In the genomic region with DNA sequence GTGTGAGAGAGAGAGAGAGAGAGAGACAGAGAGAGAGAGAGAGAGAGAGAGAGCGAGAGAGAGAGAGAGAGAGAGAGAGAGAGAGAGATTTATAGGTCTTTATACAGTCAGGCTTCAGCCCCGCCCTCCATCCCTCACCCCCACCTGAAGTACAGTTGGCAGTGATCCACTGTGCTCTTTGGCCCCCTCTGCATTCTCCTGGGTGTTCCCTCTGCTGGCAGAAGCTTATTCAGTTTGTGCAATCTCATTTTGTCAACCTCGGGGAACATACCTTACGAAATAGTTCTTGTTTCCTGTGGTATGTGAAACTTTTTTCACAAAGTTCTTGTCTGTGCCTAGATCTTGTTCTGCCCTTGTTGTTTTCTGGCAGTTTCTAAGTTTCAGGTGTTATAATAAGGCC, we compare ENCODE assay signal across 17 mouse cellular contexts. TPM values are rescaled to one million over a fixed set of nuclear protein-coding genes. Genes with fewer than 3 reads are reported as not detected.
DNase-seq lines count a peak whose midpoint lies in the region; ATAC-seq and TF ChIP-seq lines count a peak whose summit lies in the region.
"Had no signal": no experiment of that assay in that cellular context is flagged by ENCODE, and none has a peak within 500 bp of the region (broad histone marks: within the 10 kb centered on the region; RNA-seq: fewer than 3 reads in every experiment).

No protein-coding gene starts in this region.

- H3K4me3 ChIP-seq in liver, embryonic 11.5 days (ENCODE audit: low read depth, low read length) = no peak overlapping the region
- no peak overlapping the region for H3K4me3 ChIP-seq in intestine, postnatal 0 days (ENCODE audit: low read depth, low read length)
- no peak overlapping the region for H3K4me3 ChIP-seq in liver, postnatal 0 days (ENCODE audit: low read depth, low read length)
- no peak overlapping the region for H3K4me3 ChIP-seq in stomach, embryonic 15.5 days (replicated peaks)
- H3K4me3 ChIP-seq in gastrocnemius, adult 2 months = no peak overlapping the region
- H3K4me3 ChIP-seq: neural tube, embryonic 13.5 days had no signal

- peaks cover 2% of the 10 kb centered on the region; the same call in 1 of the 2 replicates for H3K9me3 ChIP-seq in liver, embryonic 11.5 days (ENCODE audit: control insufficient read depth, low read length)
- H3K9me3 ChIP-seq in intestine, postnatal 0 days (ENCODE audit: control insufficient read depth) = no peaks in the 10 kb centered on the region
- no peaks in the 10 kb centered on the region for H3K9me3 ChIP-seq in liver, postnatal 0 days (ENCODE audit: low read length)
- H3K9me3 ChIP-seq in stomach, embryonic 15.5 days = no peaks in the 10 kb centered on the region
- H3K9me3 ChIP-seq: neural tube, embryonic 13.5 days had no signal

- TF ChIP-seq EP300 in liver, postnatal 0 days (IDR thresholded peaks at IDR 0.05; ENCODE audit: low read depth) = peak; percentile 59; the same call in 1 of the 2 replicates

- peak; percentile 30; the same call in 1 of the 2 replicates for TF ChIP-seq CTCF in intestine, postnatal 0 days (IDR thresholded peaks at IDR 0.05; ENCODE audit: low read depth)
- peak; percentile 42 for TF ChIP-seq CTCF in liver, postnatal 0 days (IDR thresholded peaks at IDR 0.05; ENCODE audit: low read depth)
- no peak for TF ChIP-seq CTCF in gastrocnemius, adult 2 months (IDR thresholded peaks at IDR 0.05)

- no peak overlapping the region for H3K27ac ChIP-seq in liver, embryonic 11.5 days (ENCODE audit: low read depth, low read length)
- H3K27ac ChIP-seq in intestine, postnatal 0 days (ENCODE audit: low read depth, low read length) = no peak overlapping the region
- peak overlapping the region; percentile 70 for H3K27ac ChIP-seq in liver, postnatal 0 days (ENCODE audit: low read depth)
- no peak overlapping the region for H3K27ac ChIP-seq in stomach, embryonic 15.5 days
- H3K27ac ChIP-seq in gastrocnemius, adult 2 months = no peak overlapping the region
- H3K27ac ChIP-seq: neural tube, embryonic 13.5 days had no signal

- 52% methylated on average over 3 of the region's 4 CpGs for WGBS in liver, embryonic 11.5 days
- WGBS in intestine, postnatal 0 days = 39% methylated on average over 3 of the region's 4 CpGs
- WGBS in liver, postnatal 0 days (ENCODE audit: insufficient replicate concordance) = 31% methylated on average over 4 of the region's 4 CpGs
- WGBS in stomach, embryonic 15.5 days = 35% methylated on average over 3 of the region's 4 CpGs

- peak; percentile 30 for DNase-seq in liver
- no peak for DNase-seq in liver, embryonic 11.5 days (ENCODE audit: low spot score)
- peak; percentile 65 for DNase-seq in liver, postnatal 0 days
- DNase-seq in gastrocnemius, postnatal 36 days = no peak
- DNase-seq in gastrocnemius, adult 2 months = no peak
- no peak for DNase-seq in left cerebral cortex, postnatal 25 days (ENCODE audit: low spot score in 2 of 2)
- DNase-seq: cerebellum, adult 9-11 months; thymus, adult 2 months had no signal

- H3K4me2 ChIP-seq in liver, embryonic 11.5 days = no peak overlapping the region
- H3K4me2 ChIP-seq in intestine, postnatal 0 days (replicated peaks; ENCODE audit: low read depth) = no peak overlapping the region
- peak overlapping the region; percentile 27; the same call in 1 of the 2 replicates for H3K4me2 ChIP-seq in liver, postnatal 0 days (ENCODE audit: low read depth, low read length)
- H3K4me2 ChIP-seq in stomach, embryonic 15.5 days = no peak overlapping the region
- H3K4me2 ChIP-seq: neural tube, embryonic 13.5 days had no signal

- no peaks in the 10 kb centered on the region for H3K27me3 ChIP-seq in liver, embryonic 11.5 days (replicated peaks; ENCODE audit: control insufficient read depth, insufficient read depth, low read length)
- no peaks in the 10 kb centered on the region for H3K27me3 ChIP-seq in intestine, postnatal 0 days (replicated peaks; ENCODE audit: control insufficient read depth, insufficient read depth, low read length)
- H3K27me3 ChIP-seq in liver, postnatal 0 days (ENCODE audit: insufficient read depth, low read length) = no peaks in the 10 kb centered on the region
- no peaks in the 10 kb centered on the region for H3K27me3 ChIP-seq in stomach, embryonic 15.5 days (replicated peaks)
- H3K27me3 ChIP-seq: neural tube, embryonic 13.5 days had no signal

- ATAC-seq in liver, embryonic 11.5 days (replicated peaks; ENCODE audit: low FRiP score) = no peak
- ATAC-seq in intestine, postnatal 0 days = no peak
- ATAC-seq in liver, postnatal 0 days = peak; percentile 97
- ATAC-seq in stomach, embryonic 15.5 days (ENCODE audit: insufficient read depth, low FRiP score, low read depth) = peak; percentile 47; the same call in 1 of the 2 replicates

- H3K4me1 ChIP-seq in liver, embryonic 11.5 days (replicated peaks; ENCODE audit: control insufficient read depth, insufficient read depth, low read length) = no peaks in the 10 kb centered on the region
- H3K4me1 ChIP-seq in intestine, postnatal 0 days (replicated peaks; ENCODE audit: control insufficient read depth, insufficient read depth, low read length) = no peaks in the 10 kb centered on the region
- no peaks in the 10 kb centered on the region for H3K4me1 ChIP-seq in liver, postnatal 0 days (ENCODE audit: insufficient read depth)
- H3K4me1 ChIP-seq in stomach, embryonic 15.5 days = no peaks in the 10 kb centered on the region
- H3K4me1 ChIP-seq: neural tube, embryonic 13.5 days had no signal

- no peak overlapping the region for H3K9ac ChIP-seq in liver, embryonic 11.5 days (ENCODE audit: low read depth, low read length)
- H3K9ac ChIP-seq in intestine, postnatal 0 days (ENCODE audit: low read depth, low read length) = no peak overlapping the region
- H3K9ac ChIP-seq in liver, postnatal 0 days (replicated peaks) = no peak overlapping the region
- H3K9ac ChIP-seq in stomach, embryonic 15.5 days = no peak overlapping the region
- H3K9ac ChIP-seq: neural tube, embryonic 13.5 days had no signal

- no peaks in the 10 kb centered on the region for H3K36me3 ChIP-seq in liver, embryonic 11.5 days (ENCODE audit: control insufficient read depth, insufficient read depth, low read length)
- no peaks in the 10 kb centered on the region for H3K36me3 ChIP-seq in intestine, postnatal 0 days (ENCODE audit: control insufficient read depth, insufficient read depth)
- H3K36me3 ChIP-seq in liver, postnatal 0 days (replicated peaks; ENCODE audit: insufficient read depth, low read length) = no peaks in the 10 kb centered on the region
- no peaks in the 10 kb centered on the region for H3K36me3 ChIP-seq in stomach, embryonic 15.5 days
- H3K36me3 ChIP-seq: neural tube, embryonic 13.5 days had no signal

- intact Hi-C loops in gastrocnemius, postnatal 36 days (cut with DNase I) = no loop called here
- intact Hi-C loops in gastrocnemius, adult 2 months (cut with DNase I) = no loop called here
- intact Hi-C loops in left cerebral cortex, postnatal 25 days (cut with DNase I) = no loop called here

RNA-seq across cellular contexts. Expression of gene H60c, which starts 3.5 kb away (rescaled TPM):
- not detected in 2 replicates for polyA plus RNA-seq in liver, embryonic 11.5 days (2014; fragmentation: Nextera tagmentation; extraction: Ambion mirVana)
- polyA plus RNA-seq in intestine, postnatal 0 days (2015; fragmentation: Nextera tagmentation; extraction: Ambion mirVana) = 0.04 TPM in 1 of 2 replicates, not detected in the other
- not detected in 2 replicates for polyA plus RNA-seq in liver, postnatal 0 days (2015; fragmentation: Nextera tagmentation; extraction: Ambion mirVana)
- 0.12 and 0.15 TPM in 2 replicates for polyA plus RNA-seq in stomach, embryonic 15.5 days (2015; fragmentation: Nextera tagmentation; extraction: Ambion mirVana)
- total RNA-seq in gastrocnemius, postnatal 36 days (2021) = not detected
- total RNA-seq in gastrocnemius, adult 2 months (2021) = not detected
- not detected for total RNA-seq in left cerebral cortex, postnatal 25 days (2021)
- total RNA-seq: adrenal gland, postnatal 36 days; gastrocnemius, adult 8-10 months; layer of hippocampus, postnatal 25 days; megakaryocyte-erythroid progenitor cell, adult 5-6 weeks had no signal
- polyA plus RNA-seq: hindbrain, embryonic 11.5 days; neural tube, embryonic 13.5 days; small intestine, adult 2 months; thymus, adult 2 months had no signal

Comparison
In these comparisons a context has a peak if more than half of its experiments do, and no peak if none do; other contexts are left out.
1. DNase-seq: peak in liver (single experiment) and liver, postnatal 0 days (single experiment); none in liver, embryonic 11.5 days (single experiment), gastrocnemius, postnatal 36 days (0 of 2), gastrocnemius, adult 2 months (single experiment) and left cerebral cortex, postnatal 25 days (0 of 2).
2. ATAC-seq: peak in liver, postnatal 0 days (single experiment) and stomach, embryonic 15.5 days (single experiment); none in liver, embryonic 11.5 days (single experiment) and intestine, postnatal 0 days (single experiment).